Mouse (Mus musculus) heart, postnatal 0 days (tissue): ENCODE results near the gene Rab5if. TPM values are rescaled to one million over a fixed set of nuclear protein-coding genes. Genes with fewer than 3 reads are reported as not detected.

Experiments used
- ATAC-seq: fragments of 200-750 bp; cut with Nextera tagmentation; 2 replicates; pipeline ENCODE4 v1.8.0; 2017; ENCODE audit warnings: low read depth, moderate number of reproducible peaks, moderate library complexity; ENCODE audit not compliant: insufficient read depth
- DNase-seq: peaks from one replicate; pipeline ENCODE4 v3.0.0-alpha.2; 2016; ENCODE audit warnings: low spot score
- H3K27ac ChIP-seq: fragments of 300-500 bp; sonication (generic); 2 replicates; pipeline ENCODE4 v1.5.1; 2014; ENCODE audit warnings: low read depth, mild to moderate bottlenecking
- H3K27me3 ChIP-seq: fragments of 300-500 bp; sonication (generic); 2 replicates; pipeline ENCODE4 v1.6.1; 2014; ENCODE audit warnings: low read length, mixed read lengths; ENCODE audit not compliant: control insufficient read depth, insufficient read depth
- H3K36me3 ChIP-seq: fragments of 300-500 bp; sonication (generic); replicated peaks from 2 replicates; pipeline ENCODE4 v1.6.1; 2014; ENCODE audit warnings: low read length, mixed read lengths; ENCODE audit not compliant: control insufficient read depth, insufficient read depth
- H3K4me1 ChIP-seq: fragments of 300-500 bp; sonication (generic); 2 replicates; pipeline ENCODE4 v1.6.1; 2014; ENCODE audit warnings: antibody characterized with exemption; ENCODE audit not compliant: control insufficient read depth, insufficient read depth
- H3K4me2 ChIP-seq: fragments of 300-500 bp; sonication (generic); 2 replicates; pipeline ENCODE4 v1.6.1; 2014; ENCODE audit warnings: low read depth, mild to moderate bottlenecking, low read length, moderate library complexity
- H3K4me3 ChIP-seq: fragments of 300-500 bp; sonication (generic); 2 replicates; pipeline ENCODE4 v1.5.1; 2014; ENCODE audit warnings: low read depth, low read length
- H3K9ac ChIP-seq: fragments of 300-500 bp; sonication (generic); replicated peaks from 2 replicates; pipeline ENCODE4 v1.6.1; 2014; ENCODE audit warnings: low read depth, low read length, mixed read lengths
- H3K9me3 ChIP-seq: fragments of 300-500 bp; sonication (generic); replicated peaks from 2 replicates; pipeline ENCODE4 v1.6.1; 2016; ENCODE audit warnings: low read length; ENCODE audit not compliant: control insufficient read depth
- CTCF ChIP-seq: IDR thresholded peaks from 2 replicates; pipeline ENCODE4 v1.5.1; 2016; ENCODE audit warnings: antibody characterized with exemption, control low read depth, low read depth
- EP300 ChIP-seq: IDR thresholded peaks from 2 replicates; pipeline ENCODE4 v1.6.1; 2016; ENCODE audit warnings: antibody characterized with exemption, low read depth
- WGBS: fragments of 180-500 bp; shearing (Covaris S2); extraction: QIAGEN DNeasy Blood & Tissue Kit; methylation state at CpG from one replicate; pipeline ENCODE4 v1.1.7; 2014; 5-methylcytosine and 5-hydroxymethylcytosine counted together
- polyA plus RNA-seq: library from polyadenylated mRNA; unstranded; fragments of >200 nt; fragmentation: Nextera tagmentation; extraction: Ambion mirVana; gene quantifications from 2 replicates; pipeline ENCODE4 v1.2.1, GENCODE M21; 2015
- total RNA-seq: library from RNA; depleted of rRNA; stranded (reverse); fragments of >200 nt; gene quantifications from 2 replicates; pipeline ENCODE4 v1.2.3, GENCODE M21; 2014; ENCODE audit warnings: low replicate concordance

Rab5if gene
- total and polyA plus RNA-seq, 2 experiments from 2014 or later, result 155 to 186 TPM

GRCm38 (mm10) chr2:156886084-156886631, 23.2 kb downstream of the Rab5if start:
- H3K27ac ChIP-seq, result peak overlapping the region; percentile 30; the same call in 1 of the 2 replicates
- DNase-seq (no peak), ATAC-seq (no peak)
- no peaks in the 10 kb centered on the region for H3K27me3 ChIP-seq
- WGBS, result 76% methylated on average over 10 of the region's 10 CpGs
- peak overlapping the region; percentile 21; the same call in 1 of the 2 replicates for H3K4me3 ChIP-seq
- H3K36me3 ChIP-seq, result no peaks in the 10 kb centered on the region
- H3K4me1 ChIP-seq, result no peaks in the 10 kb centered on the region
- no peak for TF ChIP-seq EP300
- TF ChIP-seq CTCF, result no peak
- H3K9ac ChIP-seq, result no peak overlapping the region; the same call in 1 of the 2 replicates
- H3K9me3 ChIP-seq, result no peaks in the 10 kb centered on the region
- no peak overlapping the region; the same call in 1 of the 2 replicates for H3K4me2 ChIP-seq

GRCm38 (mm10) chr2:156887017-156887416, 24.1 kb downstream of the Rab5if start, which contains the start of gene Sla2:
Sla2 (minus strand) TSS chr2:156887192.
- ATAC-seq, result no peak
- Histone ChIP-seq H3K9me3 (no peaks in the 10 kb centered on the region), H3K36me3 (no peaks in the 10 kb centered on the region), H3K4me1 (no peaks in the 10 kb centered on the region), H3K27ac (peak within 1 kb of the TSS; percentile 30; the same call in 1 of the 2 replicates), H3K4me2 (no peak within 1 kb of the TSS; the same call in 1 of the 2 replicates), H3K4me3 (peak within 1 kb of the TSS; percentile 21; the same call in 1 of the 2 replicates), H3K27me3 (no peaks in the 10 kb centered on the region), H3K9ac (no peak within 1 kb of the TSS; the same call in 1 of the 2 replicates)
- no peak for DNase-seq
- 62% methylated on average over 6 of the region's 6 CpGs for WGBS
- no peak for TF ChIP-seq EP300
- no peak for TF ChIP-seq CTCF

- H3K4me1 ChIP-seq, result no peaks in the 10 kb centered on the region
- TF ChIP-seq EP300 (no peak), CTCF (no peak)
- no peaks in the 10 kb centered on the region for H3K27me3 ChIP-seq
- no peak overlapping the region for H3K4me2 ChIP-seq
- H3K4me3 ChIP-seq, result no peak overlapping the region
- no peaks in the 10 kb centered on the region for H3K36me3 ChIP-seq
- no peak for ATAC-seq
- WGBS, result 74% methylated on average over 3 of the region's 3 CpGs
- no peak overlapping the region for H3K27ac ChIP-seq
- no peak for DNase-seq
- H3K9ac ChIP-seq, result no peak overlapping the region
- H3K9me3 ChIP-seq, result no peaks in the 10 kb centered on the region
These were observed 25.6 kb downstream of the Rab5if start for GRCm38 (mm10) chr2:156888490-156888889.

GRCm38 (mm10) chr2:156892240-156892639, 29.3 kb downstream of the Rab5if start:
- Histone ChIP-seq H3K36me3 (no peaks in the 10 kb centered on the region), H3K9ac (no peak overlapping the region), H3K4me2 (no peak overlapping the region), H3K27me3 (no peaks in the 10 kb centered on the region), H3K4me3 (no peak overlapping the region), H3K27ac (no peak overlapping the region), H3K4me1 (no peaks in the 10 kb centered on the region), H3K9me3 (no peaks in the 10 kb centered on the region)
- 62% methylated on average over 3 of the region's 3 CpGs for WGBS
- no peak for TF ChIP-seq CTCF
- TF ChIP-seq EP300, result no peak
- DNase-seq (no peak), ATAC-seq (no peak)

GRCm38 (mm10) chr2:156892821-156893220, 29.9 kb downstream of the Rab5if start:
- Histone ChIP-seq H3K27me3 (no peaks in the 10 kb centered on the region), H3K9ac (no peak overlapping the region), H3K36me3 (no peaks in the 10 kb centered on the region), H3K27ac (no peak overlapping the region), H3K9me3 (no peaks in the 10 kb centered on the region), H3K4me1 (no peaks in the 10 kb centered on the region), H3K4me3 (no peak overlapping the region), H3K4me2 (no peak overlapping the region)
- WGBS, result 63% methylated on average over 6 of the region's 6 CpGs
- DNase-seq (no peak), ATAC-seq (no peak)
- no peak for TF ChIP-seq EP300
- no peak for TF ChIP-seq CTCF

GRCm38 (mm10) chr2:156894496-156895265, 31.8 kb downstream of the Rab5if start:
- Histone ChIP-seq H3K27ac (no peak overlapping the region), H3K27me3 (no peaks in the 10 kb centered on the region), H3K9me3 (no peaks in the 10 kb centered on the region), H3K4me2 (no peak overlapping the region), H3K4me1 (no peaks in the 10 kb centered on the region), H3K36me3 (no peaks in the 10 kb centered on the region), H3K9ac (no peak overlapping the region), H3K4me3 (no peak overlapping the region)
- no peak for TF ChIP-seq CTCF
- TF ChIP-seq EP300, result no peak
- 68% methylated on average over 15 of the region's 15 CpGs for WGBS
- no peak for ATAC-seq
- no peak for DNase-seq
